Mouse (Mus musculus) midbrain, embryonic 11.5 days (tissue): ENCODE measurements at regions not wholly inside any gene's neighbourhood (a gene's known extent, or its start where the extent isn't known, plus 50 kb on each side); places are given as distances from the start of the nearest gene placed in this dataset.

Experiments
- ATAC-seq: fragments of 200-750 bp; cut with Nextera tagmentation; 2 replicates; pipeline ENCODE4 v1.8.0; 2017; ENCODE audit warnings: moderate TSS enrichment, moderate library complexity; ENCODE audit not compliant: low FRiP score
- DNase-seq: peaks from one replicate; pipeline ENCODE4 v3.0.0; 2015; ENCODE audit warnings: low spot score; ENCODE audit errors: missing footprints
- H3K27ac ChIP-seq: fragments of 300-500 bp; sonication (generic); 2 replicates; pipeline ENCODE4 v1.5.1; 2014; ENCODE audit warnings: low read depth, low read length
- H3K27me3 ChIP-seq: fragments of 300-500 bp; sonication (generic); 2 replicates; pipeline ENCODE4 v1.6.1; 2014; ENCODE audit warnings: mild to moderate bottlenecking, low read length, moderate library complexity, mixed read lengths; ENCODE audit not compliant: control insufficient read depth, insufficient read depth
- H3K36me3 ChIP-seq: fragments of 300-500 bp; sonication (generic); 2 replicates; pipeline ENCODE4 v1.6.1; 2014; ENCODE audit warnings: mild to moderate bottlenecking, low read length, moderate library complexity, mixed read lengths; ENCODE audit not compliant: control insufficient read depth, insufficient read depth
- H3K4me1 ChIP-seq: fragments of 300-500 bp; sonication (generic); 2 replicates; pipeline ENCODE4 v1.6.1; 2014; ENCODE audit warnings: low read length; ENCODE audit not compliant: control insufficient read depth, insufficient read depth
- H3K4me2 ChIP-seq: fragments of 300-500 bp; sonication (generic); 2 replicates; pipeline ENCODE4 v1.6.1; 2014; ENCODE audit warnings: mild to moderate bottlenecking, moderate library complexity
- H3K4me3 ChIP-seq: fragments of 300-500 bp; sonication (generic); 2 replicates; pipeline ENCODE4 v1.5.1; 2014; ENCODE audit warnings: low read depth, low read length
- H3K9ac ChIP-seq: fragments of 300-500 bp; sonication (generic); 2 replicates; pipeline ENCODE4 v1.6.1; 2014; ENCODE audit warnings: low read length
- H3K9me3 ChIP-seq: fragments of 300-500 bp; sonication (generic); 2 replicates; pipeline ENCODE4 v1.6.1; 2016; ENCODE audit warnings: low read length; ENCODE audit not compliant: control insufficient read depth
- WGBS: fragments of 180-500 bp; shearing (Covaris S2); extraction: QIAGEN DNeasy Blood & Tissue Kit; methylation state at CpG from one replicate; pipeline ENCODE4 v1.1.7; 2014; 5-methylcytosine and 5-hydroxymethylcytosine counted together

GRCm38 (mm10) chr5:42270286-42271076 lies 202.7 kb downstream of the Gm16223 start:
- ATAC-seq, result peak; percentile 69; the same call in 1 of the 2 replicates
- no peak overlapping the region for H3K9ac ChIP-seq
- no peaks in the 10 kb centered on the region for H3K4me1 ChIP-seq
- no peak overlapping the region for H3K4me3 ChIP-seq
- 69% methylated on average over 3 of the region's 3 CpGs for WGBS
- no peak overlapping the region for H3K4me2 ChIP-seq
- no peak for DNase-seq
- no peaks in the 10 kb centered on the region for H3K9me3 ChIP-seq
- no peaks in the 10 kb centered on the region for H3K36me3 ChIP-seq
- no peaks in the 10 kb centered on the region for H3K27me3 ChIP-seq
- H3K27ac ChIP-seq, result no peak overlapping the region

GRCm38 (mm10) chr5:42272001-42272400 lies 204.2 kb downstream of the Gm16223 start:
- no peak for DNase-seq

GRCm38 (mm10) chr5:42278617-42279296 lies 211.0 kb downstream of the Gm16223 start:
- Histone ChIP-seq H3K4me2 (no peak overlapping the region), H3K4me3 (no peak overlapping the region), H3K9me3 (no peaks in the 10 kb centered on the region), H3K27ac (no peak overlapping the region), H3K9ac (no peak overlapping the region), H3K27me3 (no peaks in the 10 kb centered on the region), H3K4me1 (no peaks in the 10 kb centered on the region), H3K36me3 (no peaks in the 10 kb centered on the region)
- DNase-seq (no peak), ATAC-seq (no peak)
- 77% methylated on average over 4 of the region's 4 CpGs for WGBS

More at GRCm38 (mm10) chr5:42272001-42272400, 204.2 kb downstream of the Gm16223 start:
- ATAC-seq, result no peak
- no peaks in the 10 kb centered on the region for H3K27me3 ChIP-seq
- H3K27ac ChIP-seq, result no peak overlapping the region
- H3K9ac ChIP-seq, result no peak overlapping the region
- 92% methylated on average over 4 of the region's 4 CpGs for WGBS
- H3K4me2 ChIP-seq, result no peak overlapping the region
- H3K4me3 ChIP-seq, result no peak overlapping the region
- H3K9me3 ChIP-seq, result no peaks in the 10 kb centered on the region
- no peaks in the 10 kb centered on the region for H3K36me3 ChIP-seq
- no peaks in the 10 kb centered on the region for H3K4me1 ChIP-seq
